9 mouse cellular contexts compared by ENCODE assay signal in genomic region chr13:51716350-51717263, GRCm38 (mm10).
DNase-seq lines count a peak whose midpoint lies in the region; ATAC-seq and TF ChIP-seq lines count a peak whose summit lies in the region.
"Had no signal": no experiment of that assay in that cellular context is flagged by ENCODE, and none has a peak within 500 bp of the region (broad histone marks: within the 10 kb centered on the region; RNA-seq: fewer than 3 reads in every experiment).

No protein-coding gene starts in this region.

- H3K9me3 ChIP-seq in heart, embryonic 15.5 days (replicated peaks) = no peaks in the 10 kb centered on the region

- WGBS in cerebellum, adult 2 months = 32% methylated on average over 8 of the region's 8 CpGs
- 25% methylated on average over 8 of the region's 8 CpGs for WGBS in heart, embryonic 15.5 days

- H3K4me3 ChIP-seq in cerebellum, adult 2 months (replicated peaks; ENCODE audit: insufficient read depth, low read depth, low read length) = no peak overlapping the region
- H3K4me3 ChIP-seq in heart, embryonic 15.5 days = no peak overlapping the region

- H3K9ac ChIP-seq in heart, embryonic 15.5 days = no peak overlapping the region
- H3K9ac ChIP-seq: forebrain, postnatal 0 days had no signal

- H3K27me3 ChIP-seq in cerebellum, adult 2 months (ENCODE audit: control insufficient read depth, insufficient read depth, low read length) = no peaks in the 10 kb centered on the region
- H3K27me3 ChIP-seq in heart, embryonic 15.5 days = no peaks in the 10 kb centered on the region
- H3K27me3 ChIP-seq: Patski had no signal

- peaks cover 16% of the 10 kb centered on the region for H3K36me3 ChIP-seq in heart, embryonic 15.5 days

- peak; percentile 82 for ATAC-seq in heart, embryonic 15.5 days (replicated peaks; ENCODE audit: insufficient number of reproducible peaks, insufficient read depth, low FRiP score, low read depth)
- 0 out of 2 replicates have a peak, but pooled peaks have one; percentile 45 for ATAC-seq in monocyte, adult 5-6 weeks (replicated peaks; ENCODE audit: insufficient number of reproducible peaks, low FRiP score, low TSS enrichment, poor library complexity, severe bottlenecking)
- ATAC-seq: forebrain, postnatal 0 days; Patski had no signal

- no peak for TF ChIP-seq POLR2A in cerebellum, adult 2 months (IDR thresholded peaks at IDR 0.05; ENCODE audit: borderline replicate concordance, insufficient read depth, low read length)

- no peak overlapping the region for H3K4me2 ChIP-seq in heart, embryonic 15.5 days

- no peak for TF ChIP-seq CTCF in cerebellum, adult 2 months (IDR thresholded peaks at IDR 0.05; ENCODE audit: borderline replicate concordance, insufficient read depth, low read depth, low read length)

- peaks cover 11% of the 10 kb centered on the region for H3K4me1 ChIP-seq in cerebellum, adult 2 months (ENCODE audit: control insufficient read depth, insufficient read depth, low read length)
- peaks cover 19% of the 10 kb centered on the region for H3K4me1 ChIP-seq in heart, embryonic 15.5 days (replicated peaks)

- H3K27ac ChIP-seq in cerebellum, adult 2 months (ENCODE audit: insufficient read depth, low read length) = no peak overlapping the region
- H3K27ac ChIP-seq in heart, embryonic 15.5 days = peak overlapping the region; percentile 46

- DNase-seq in ovary, adult 18-20 months (ENCODE audit: low spot score) = peak; percentile 52
- no peak for DNase-seq in ovary, postnatal 10 days (ENCODE audit: low spot score)
- DNase-seq in cerebellum, adult 2 months = peak; percentile 66 to 79
- no peak for DNase-seq in layer of hippocampus, adult 18-20 months (ENCODE audit: low spot score in 2 of 2)
- no peak for DNase-seq in spleen, postnatal 4 days (ENCODE audit: low spot score in 2 of 2)
- DNase-seq: forebrain, postnatal 0 days had no signal

Comparison
In these comparisons a context has a peak if more than half of its experiments do, and no peak if none do; other contexts are left out.
1. DNase-seq: peak in ovary, adult 18-20 months (single experiment) and cerebellum, adult 2 months (2 of 2); none in ovary, postnatal 10 days (single experiment), layer of hippocampus, adult 18-20 months (0 of 2) and spleen, postnatal 4 days (0 of 2).